Mouse (Mus musculus): ENCODE measurements around the gene Scml4.

Gene Scml4

DNA sequence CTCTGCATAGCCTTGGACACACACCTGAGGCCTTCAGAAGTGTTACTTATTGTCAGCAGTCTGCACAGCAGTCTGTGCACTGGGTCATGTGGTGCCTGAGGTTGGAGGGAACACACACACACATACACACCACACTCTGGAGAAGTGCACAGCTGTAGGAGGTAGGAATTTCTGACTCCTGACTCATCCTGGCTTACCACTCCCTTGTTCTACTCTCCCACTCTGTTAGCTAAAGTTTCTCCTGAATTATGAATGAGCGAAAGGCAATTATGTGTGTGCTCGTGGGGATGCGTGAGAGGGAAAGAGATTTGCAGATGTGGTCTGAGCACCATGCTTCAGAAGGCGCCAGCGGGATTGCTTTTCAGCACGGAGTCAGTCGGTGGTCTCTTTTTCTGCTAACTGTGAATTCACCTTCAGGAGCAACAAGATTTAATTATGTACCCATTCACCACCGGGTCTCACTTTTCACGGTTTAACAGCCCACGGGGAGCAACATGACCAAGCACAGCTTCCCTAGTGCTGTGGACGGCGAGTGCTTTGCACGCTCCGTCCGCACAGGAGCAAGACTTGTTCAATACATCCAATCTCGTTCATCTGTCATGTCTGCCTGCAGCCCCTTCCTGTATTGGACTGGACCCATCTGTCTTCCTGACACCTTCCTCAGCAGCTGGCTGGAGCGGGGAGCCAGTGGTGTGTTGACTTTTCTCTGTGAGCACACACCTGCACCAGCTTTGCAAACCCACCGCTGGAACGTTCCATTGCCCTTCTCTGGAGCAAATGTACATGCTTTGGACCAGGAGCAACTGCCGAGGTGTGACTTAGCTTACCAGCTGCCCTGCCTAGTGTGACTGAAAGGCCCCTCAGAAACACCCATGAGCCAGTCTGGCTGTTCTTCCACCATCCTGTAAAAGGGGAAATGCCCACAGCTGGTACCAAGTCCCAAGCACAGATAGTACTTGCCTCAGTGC lies 91.2 kb downstream of the Scml4 start:
- WGBS = 66% methylated on average over 20 of the region's 20 CpGs

DNA sequence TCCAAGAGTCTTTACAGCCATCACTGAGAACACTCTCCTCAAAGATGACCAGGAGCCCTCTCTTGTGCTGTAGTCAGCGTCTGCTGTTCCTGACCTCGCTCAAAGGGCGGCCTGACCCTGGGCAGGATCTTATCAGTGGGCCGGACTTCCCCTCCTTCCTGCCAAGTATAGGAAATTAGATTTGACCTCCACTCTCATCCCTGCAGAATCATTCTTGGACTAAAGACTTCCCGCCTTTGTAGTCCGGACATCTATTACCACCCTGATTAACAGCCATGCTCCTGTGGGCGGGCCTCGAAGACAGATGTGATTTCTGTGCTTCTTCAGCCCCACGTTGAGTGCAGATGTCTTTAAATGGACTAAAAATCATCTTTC lies 91.9 kb downstream of the Scml4 start:
- WGBS = 79% methylated on average over 9 of the region's 9 CpGs

DNA sequence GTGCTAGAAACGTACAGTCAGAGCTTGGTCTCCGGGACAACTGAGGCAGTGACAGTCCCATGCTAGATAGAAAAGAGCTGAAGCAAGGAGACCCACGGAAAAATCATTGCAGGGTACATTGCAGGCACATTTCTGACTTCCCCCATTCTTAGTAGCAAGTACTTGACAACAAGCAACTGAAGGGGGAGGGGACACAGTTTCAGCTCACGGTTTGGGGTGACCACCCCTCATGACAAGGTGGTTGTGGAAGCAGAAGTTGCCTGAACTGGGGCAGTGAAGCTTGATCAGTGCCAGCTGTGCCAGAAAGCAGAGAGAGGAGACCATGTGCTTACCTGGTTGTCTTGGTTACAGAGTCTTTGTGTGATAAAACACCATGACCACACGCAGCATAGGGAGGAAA lies 93.4 kb downstream of the Scml4 start:
- 86% methylated on average over 5 of the region's 5 CpGs for WGBS

DNA sequence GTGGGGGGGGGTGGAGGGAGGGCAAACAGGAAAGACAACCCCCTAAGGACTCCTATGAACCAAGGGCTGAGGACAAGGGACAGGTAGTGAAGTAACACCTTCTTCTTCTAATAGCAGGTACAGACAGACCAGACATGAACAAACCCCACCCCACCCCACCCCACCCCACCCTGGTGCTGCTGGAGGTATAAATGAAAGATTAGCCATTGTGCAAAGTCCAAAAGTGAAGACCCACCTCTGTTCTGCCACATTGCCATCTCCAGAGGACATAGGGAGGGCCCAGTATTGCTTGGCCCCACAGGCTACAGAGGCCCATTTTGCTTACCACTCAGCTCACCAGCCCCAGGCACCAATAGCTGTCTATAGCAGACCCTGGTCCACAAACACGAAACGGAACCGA lies 95.0 kb downstream of the Scml4 start:
- WGBS = 95% methylated on average over 3 of the region's 3 CpGs

DNA sequence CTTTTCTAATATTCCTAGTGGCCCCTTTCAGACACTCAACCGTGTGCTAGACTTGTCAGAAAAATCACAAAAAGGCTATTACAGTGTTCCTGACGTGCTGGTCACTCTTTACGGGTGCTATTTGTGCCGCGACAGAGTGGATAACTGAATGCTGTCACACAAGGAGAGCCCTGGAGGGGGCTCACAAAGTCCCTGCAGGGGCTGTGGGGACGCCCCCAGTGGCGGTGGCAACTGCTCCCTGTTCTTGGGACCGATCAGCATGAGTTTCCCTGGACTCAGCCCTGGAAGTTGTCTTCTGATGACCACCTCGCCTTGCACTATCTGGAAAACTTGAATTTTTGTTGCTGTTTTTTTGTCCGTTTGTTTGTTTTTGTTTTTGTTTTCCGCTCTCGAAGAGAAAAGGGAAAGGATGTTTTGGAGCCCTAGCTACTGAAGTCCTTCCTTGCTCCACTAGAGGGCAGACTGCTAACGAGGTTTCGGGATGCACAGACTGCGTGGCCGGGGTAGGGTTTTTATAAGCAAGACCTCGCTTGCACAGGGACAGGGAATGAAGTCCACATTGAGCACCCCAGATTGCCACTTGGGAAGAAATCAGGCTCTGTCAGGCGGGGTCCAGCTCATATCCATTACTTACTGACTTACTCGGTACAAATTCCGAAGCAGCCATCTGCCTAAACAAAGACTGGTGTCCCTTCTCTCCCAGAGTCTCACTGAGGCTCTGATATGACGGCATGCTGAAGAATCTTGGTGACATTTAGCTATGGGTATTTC lies 97.9 kb downstream of the Scml4 start:
- 6% methylated on average over 21 of the region's 21 CpGs for WGBS

DNA sequence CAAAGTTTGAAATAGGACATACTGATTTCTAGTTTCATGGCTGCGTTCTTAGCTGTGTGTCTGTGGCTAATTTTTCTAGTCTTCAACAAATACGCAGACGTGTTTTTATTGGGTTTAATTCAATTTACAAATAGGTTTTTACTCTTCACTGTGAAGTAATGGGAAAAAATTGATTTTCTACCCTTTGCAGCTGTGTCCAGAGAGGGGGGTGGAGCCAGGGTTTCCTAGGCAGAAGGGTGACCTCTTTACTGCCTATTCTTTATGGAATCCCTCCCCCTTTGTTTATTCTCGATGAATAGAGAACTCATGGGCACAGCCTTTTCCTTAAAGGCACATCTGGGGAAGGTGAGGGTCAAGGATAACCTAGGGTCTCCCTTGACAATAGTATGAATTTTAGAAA lies 98.5 kb downstream of the Scml4 start:
- 43% methylated on average over 4 of the region's 4 CpGs for WGBS

DNA sequence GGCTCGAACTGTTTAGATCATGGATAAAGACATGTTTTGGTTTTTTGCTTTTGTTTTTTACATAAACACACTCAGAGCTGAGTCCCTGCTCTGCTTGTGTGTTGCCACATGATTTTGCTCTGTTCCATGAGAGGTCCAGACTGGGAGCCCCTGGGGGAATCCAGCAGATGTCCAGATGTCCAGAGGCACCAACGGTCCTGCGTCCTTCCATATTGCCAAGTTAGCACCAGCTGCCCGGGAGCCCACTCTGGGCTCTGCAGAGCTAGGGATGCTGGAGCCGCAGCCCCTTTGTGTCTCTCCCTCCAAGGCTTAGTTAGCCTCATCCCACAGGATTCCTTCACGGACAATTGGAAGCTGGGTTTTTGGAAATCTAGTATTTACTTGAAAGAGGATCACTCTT lies 101.6 kb downstream of the Scml4 start:
- 81% methylated on average over 6 of the region's 6 CpGs for WGBS

DNA sequence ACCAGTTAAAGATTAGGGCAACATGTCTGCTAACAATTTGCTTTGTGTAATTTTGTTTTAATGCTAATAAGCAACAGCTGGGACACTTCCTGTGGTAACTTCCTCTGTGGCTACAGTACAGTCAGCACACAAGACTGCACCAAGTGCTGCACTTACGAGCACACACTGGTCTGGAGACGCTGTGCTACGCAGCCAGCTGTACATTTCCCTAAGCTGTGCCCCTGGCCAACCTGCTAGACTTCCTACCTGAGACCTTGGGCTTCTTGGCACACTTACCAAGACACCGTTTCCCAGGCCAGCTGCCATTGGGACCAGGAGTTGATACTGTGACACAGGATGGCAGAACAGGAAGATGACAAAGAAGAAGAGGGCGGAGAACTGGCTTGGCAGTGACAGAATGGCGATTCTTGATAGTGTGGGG lies 102.0 kb downstream of the Scml4 start:
- 85% methylated on average over 6 of the region's 6 CpGs for WGBS

DNA sequence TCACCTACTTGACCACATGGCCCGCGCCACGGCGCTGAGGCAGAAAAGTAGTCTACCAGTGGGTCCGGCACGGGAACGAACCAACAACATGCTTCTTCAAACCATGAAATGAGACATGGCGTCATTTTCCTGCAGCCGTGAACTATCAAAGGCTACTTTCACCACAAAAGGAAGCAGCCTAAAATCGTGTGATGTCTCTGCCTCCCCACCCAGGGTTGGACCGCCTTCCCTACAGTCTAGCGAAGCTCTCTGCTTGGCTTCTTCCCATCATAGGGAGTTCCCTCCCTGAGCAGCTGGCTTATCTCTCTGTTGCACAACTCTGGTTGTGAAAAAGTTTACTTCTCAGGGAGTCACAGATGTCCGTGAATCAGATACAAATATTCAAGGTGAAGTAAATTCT lies 102.5 kb downstream of the Scml4 start:
- 86% methylated on average over 13 of the region's 13 CpGs for WGBS

DNA sequence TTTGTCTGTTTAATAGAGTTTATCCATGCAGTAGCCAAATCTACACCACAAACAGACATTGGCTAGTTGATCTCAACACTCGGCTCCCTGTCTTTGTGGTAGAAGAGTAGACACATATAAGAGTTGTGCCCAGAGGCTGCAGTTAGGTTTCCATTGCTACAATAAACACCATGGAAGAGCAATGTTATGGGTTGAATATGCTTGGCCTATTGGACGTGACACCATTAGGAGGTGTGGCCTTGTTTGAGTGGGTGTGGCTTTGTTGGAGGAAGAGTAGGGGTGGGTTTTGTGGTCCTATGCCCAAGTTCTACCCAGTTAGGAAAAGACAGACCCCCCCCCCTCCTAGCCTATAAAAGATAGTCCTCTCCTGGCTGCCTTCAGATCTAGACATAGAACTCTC lies 102.9 kb downstream of the Scml4 start:
- WGBS = 95% methylated on average over 2 of the region's 2 CpGs

DNA sequence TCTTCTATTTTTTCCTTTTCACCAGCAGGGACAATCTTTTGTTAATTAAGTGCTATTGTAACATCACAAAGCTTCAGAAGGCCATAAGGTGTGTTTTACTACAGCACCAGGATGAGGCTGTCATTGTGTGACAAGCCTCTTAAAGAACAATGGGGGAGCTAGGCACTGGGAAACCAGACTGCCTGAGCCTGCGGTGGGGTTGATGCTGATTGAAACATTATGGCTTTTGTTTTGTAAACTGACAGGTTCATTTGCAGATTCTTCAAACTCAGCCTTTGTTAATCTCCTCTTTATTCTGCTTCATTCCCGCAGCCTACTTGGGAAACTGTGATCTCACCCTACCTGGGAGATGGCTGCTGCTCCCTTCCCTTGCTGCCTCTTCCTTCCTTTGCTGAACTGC lies 108.2 kb downstream of the Scml4 start:
- 58% methylated on average over 2 of the region's 2 CpGs for WGBS

DNA sequence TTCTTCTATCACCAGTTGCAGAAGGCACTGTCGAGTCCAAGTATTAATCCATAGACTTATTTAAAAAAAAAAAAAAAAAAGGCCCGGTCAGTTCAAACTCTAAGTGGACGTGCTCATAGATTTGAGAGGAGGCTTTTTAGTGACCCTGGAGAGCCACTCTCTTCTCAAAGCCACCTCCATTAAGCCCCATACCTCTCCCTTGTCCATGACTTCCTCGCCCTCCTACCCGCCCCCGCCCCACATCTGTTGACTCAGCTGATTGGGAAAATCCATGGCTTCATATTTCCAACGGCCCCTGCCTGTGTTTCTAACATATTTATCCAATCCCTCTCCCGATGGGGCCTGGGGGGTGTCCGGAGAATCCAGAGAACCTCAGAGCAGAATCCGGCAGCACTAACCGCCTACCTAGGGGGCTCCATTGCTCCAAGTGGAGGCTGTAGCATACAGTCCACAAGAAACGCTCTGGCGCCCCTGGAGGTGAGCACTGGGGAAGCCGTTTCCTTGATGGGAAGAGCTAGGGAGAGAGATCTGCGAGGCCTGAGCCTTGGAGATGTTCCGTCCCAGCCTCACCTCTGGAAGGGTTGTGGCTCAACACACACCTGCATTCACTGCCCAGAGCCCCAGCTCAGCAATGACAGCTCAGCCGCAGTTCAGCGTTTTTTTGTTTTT lies 112.5 kb downstream of the Scml4 start:
- WGBS = 33% methylated on average over 18 of the region's 18 CpGs

DNA sequence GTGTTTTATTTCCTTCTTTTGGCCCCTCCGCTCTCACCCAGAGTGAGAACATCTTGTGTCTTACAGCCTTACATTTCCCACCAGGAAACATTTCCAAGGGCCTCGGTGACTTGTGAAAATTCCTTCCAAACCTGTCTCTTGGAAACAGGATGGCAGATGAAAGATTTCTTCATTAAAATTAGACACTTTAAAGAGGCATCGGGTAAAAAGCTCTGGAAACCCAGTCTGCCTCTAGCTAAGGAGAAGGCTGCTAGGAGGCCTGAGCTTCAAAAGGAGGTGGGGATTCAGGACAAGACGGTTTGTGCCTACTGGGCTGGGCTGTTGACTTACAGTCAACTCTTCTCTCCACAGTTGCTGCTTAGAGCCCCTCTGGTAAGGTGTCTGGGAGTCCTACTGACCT lies 113.4 kb downstream of the Scml4 start:
- 37% methylated on average over 4 of the region's 4 CpGs for WGBS

DNA sequence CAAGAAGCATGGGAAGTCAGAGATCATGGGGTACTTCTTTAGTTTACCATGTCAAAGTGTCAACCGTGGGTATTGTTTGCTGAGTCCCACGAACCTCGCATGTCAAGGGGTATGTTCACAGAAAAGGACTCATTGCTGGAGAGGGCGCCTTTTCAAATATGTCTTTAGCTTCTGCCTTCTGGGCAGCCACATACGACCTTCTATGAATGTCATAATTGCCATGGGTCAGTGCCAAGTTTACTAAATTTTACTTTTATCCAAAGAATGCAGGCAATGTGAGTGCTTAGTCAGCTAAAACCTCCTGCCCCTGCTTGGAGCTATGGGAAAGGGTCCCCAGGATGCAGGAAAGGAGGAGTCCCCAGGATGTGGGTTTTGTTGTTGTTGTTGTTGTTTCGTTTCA lies 116.4 kb downstream of the Scml4 start:
- 91% methylated on average over 6 of the region's 6 CpGs for WGBS

DNA sequence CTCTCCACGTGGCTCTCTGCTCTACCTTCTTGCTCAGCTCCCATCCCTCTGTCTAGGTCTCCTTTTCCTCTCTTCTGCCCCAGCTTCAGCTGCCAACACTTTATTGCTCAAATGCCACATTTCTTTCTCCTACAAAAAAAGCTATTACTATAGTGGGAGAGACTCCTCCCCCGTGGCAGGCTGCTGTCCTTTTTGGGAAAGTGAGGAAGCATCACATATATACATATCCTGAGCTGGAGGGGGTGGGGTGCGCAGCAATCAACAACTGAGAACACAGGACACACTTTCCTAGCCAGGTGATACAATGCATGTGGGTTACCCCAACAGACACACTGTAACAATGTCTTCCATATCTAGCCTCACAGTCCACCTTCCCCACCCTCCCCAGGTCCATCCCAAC lies 118.2 kb downstream of the Scml4 start:
- WGBS = 38% methylated on average over 3 of the region's 3 CpGs

DNA sequence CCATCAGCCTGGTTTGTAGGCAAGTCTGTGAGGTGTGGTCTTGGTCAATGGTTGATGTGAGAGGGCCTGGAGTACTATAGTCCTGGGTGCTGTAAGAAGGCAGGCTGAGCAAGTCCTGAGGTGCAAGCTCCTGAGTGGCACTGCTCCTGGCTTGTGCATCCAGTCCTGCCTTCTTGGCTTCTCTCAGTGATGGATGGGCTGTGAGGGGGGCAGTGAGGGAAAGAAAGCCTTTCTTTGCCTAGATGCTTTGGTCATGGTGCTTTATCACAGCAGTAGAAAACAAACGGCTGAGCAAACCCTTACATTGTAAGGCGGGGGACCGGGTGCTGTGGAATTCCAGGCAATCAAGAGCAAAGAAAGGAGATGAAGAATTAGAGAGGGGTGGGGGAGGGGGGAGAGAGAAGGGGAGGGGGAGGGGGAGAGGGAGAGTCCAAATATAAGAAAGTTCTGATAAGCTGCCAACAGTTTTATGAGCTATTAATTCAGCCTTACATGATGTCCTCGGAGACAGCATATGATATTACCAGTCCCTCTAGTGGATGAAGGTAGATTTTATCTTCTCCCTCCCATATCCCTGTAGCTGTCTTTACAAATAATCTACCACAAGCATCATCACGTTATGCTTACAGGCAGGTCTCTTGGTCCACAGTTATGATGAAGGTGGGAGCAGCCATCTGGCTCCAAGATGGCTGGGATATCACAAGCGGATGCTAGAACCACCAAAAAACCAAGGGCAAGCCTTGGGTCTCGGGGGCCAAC lies 121.0 kb downstream of the Scml4 start:
- WGBS = 70% methylated on average over 7 of the region's 7 CpGs

DNA sequence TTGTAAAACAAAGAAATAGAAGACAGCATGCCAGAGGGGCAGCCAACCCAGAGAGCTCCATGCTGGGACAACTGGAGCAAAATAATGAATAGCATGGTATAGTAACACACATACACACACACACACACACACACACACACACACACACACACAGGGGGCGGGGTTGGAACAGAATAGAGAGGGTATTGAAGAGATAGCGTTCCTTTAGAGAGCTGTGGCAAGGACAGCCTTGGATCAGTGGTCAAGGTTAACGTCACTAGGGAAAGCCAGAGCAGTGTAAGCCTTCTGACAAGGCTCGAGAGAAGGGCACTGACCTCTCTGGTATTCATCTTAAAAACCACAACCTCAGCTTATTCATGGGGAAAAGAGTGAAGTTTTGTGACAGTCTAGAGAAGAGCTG lies 124.7 kb downstream of the Scml4 start:
- 78% methylated on average over 4 of the region's 4 CpGs for WGBS

DNA sequence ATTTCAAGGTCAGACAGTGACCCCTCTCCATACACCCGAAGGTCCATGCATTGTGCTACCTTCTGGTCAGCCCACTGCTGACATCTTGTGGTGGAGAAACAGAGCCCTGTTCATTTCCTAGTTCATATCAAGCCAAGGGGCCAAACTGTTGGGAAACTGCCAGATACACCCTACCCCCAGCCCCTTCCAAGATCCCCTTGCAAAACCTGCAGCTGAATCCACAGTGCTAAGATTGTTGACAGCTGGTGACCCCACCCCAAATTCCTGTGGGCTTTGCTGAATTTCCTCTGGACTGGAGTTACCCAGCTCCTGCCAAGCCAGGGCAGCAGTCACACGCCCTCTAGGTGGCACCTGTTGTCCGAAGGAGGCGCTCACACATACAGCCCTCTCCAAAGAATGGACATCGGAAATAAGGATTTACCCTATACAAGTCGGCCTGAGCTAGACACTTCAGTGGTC lies 127.5 kb downstream of the Scml4 start:
- WGBS = 33% methylated on average over 6 of the region's 6 CpGs

DNA sequence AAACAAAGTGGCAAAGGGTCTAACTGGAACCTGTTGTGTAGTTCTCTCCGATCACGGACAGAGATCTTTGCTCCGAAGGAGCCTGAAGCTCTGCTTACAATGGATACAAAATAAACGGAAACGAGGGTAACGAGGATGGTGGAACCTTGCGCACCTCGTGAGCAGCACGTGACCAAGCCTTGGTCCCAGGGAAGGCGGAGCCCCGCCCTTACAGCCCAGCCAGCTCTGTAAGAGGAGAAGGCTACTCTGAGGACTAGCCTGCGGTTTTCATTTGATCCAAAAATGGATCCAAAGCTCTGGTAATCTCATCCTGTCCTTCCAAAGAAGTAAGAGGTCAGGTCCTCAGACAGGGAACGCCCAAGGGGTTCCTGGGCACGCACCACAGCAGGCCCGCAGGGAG lies 128.5 kb downstream of the Scml4 start:
- 76% methylated on average over 15 of the region's 15 CpGs for WGBS

DNA sequence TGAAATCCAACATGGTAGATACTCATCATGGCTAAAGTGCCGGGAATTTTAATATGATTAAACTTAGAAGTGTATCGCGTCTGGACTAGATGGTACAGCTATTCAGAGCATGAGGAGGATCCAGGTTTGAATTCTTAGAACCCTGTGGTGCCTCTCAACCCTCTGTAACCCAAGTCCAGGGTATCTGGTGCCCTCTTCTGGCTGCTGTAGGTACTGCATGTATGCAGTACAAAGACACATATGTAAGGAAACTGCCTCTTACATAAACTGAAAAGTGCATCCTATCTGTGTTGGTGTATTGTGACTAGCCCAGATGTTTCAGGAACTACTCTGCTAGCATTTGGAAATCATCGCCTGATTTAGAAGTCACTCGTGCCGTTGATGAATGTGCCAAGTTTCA lies 129.7 kb downstream of the Scml4 start:
- 35% methylated on average over 6 of the region's 6 CpGs for WGBS

DNA sequence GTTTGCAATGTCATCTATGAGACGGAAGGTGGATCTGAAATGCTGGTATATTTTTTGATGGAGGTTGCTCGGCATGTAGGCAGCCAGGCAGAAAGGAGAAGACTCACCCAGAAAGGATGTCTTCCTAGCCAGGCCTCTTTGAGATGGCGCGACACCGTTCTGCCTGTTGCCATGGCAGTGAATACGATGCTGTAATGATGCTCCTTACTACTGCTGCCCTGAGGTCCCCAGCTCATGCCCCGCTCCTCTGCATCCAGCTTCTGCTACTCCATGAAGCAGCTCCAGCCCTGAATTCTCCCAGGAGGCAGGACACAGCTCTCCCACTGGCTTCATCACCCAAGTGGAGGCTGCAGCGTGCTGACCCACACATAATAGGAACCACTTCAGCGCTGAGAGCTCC lies 130.8 kb downstream of the Scml4 start:
- 76% methylated on average over 9 of the region's 9 CpGs for WGBS

DNA sequence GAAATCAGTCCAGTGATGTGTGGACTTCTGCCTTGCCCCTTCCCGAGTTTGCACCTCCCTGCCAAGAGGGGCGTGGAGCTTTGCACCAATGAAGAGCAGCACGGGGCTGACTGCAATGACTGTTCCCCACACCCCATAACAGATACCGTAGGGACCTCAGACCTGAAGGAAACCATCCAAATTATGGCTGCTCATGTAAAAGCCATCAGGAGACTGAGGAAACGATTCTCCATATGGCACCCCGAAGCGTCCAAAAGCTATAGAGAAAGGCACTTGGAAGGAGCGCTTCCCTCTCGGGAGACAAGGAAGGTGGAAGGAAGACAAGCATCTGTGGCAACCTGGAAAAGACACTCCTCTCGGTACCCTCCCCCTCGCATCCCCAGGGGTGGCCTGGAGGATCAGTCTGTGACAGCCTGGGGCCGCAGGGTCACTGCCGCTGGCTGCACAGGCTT lies 134.2 kb downstream of the Scml4 start:
- 24% methylated on average over 13 of the region's 13 CpGs for WGBS
